Mouse (Mus musculus): ENCODE results near the gene Slc50a1.

Gene Slc50a1

GRCm38 (mm10) chr3:89294195-89294594, 23.8 kb upstream of the Slc50a1 start:
- no peak for DNase-seq (ENCODE audit: low spot score)

GRCm38 (mm10) chr3:89293247-89293918, 23.0 kb upstream of the Slc50a1 start:
- DNase-seq (ENCODE audit: low spot score): no peak

DNA sequence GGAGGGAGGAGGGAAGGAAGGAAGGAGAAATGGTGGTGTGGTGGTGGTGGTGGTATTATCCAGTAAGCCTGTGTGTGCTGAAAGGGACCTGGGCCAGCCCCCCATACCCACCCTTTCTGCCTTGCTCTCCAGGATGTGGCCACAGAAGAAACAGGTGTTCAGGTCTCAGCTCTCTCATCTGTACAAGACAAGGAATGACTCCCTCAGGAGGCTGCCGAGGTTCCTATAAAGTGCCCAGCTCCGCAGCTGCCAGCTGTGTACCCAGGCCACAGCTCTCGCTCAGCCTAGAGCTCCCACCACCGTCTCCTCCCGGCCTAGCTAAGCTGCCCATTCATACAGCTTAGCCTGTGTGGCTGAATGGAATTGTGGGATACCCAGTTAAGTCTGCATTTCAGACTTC, 21.9 kb upstream of the Slc50a1 start:
- no peak for DNase-seq (ENCODE audit: low spot score)

- no peak for DNase-seq (ENCODE audit: low spot score)
Observed at GRCm38 (mm10) chr3:89291874-89292273, 21.5 kb upstream of the Slc50a1 start.

DNA sequence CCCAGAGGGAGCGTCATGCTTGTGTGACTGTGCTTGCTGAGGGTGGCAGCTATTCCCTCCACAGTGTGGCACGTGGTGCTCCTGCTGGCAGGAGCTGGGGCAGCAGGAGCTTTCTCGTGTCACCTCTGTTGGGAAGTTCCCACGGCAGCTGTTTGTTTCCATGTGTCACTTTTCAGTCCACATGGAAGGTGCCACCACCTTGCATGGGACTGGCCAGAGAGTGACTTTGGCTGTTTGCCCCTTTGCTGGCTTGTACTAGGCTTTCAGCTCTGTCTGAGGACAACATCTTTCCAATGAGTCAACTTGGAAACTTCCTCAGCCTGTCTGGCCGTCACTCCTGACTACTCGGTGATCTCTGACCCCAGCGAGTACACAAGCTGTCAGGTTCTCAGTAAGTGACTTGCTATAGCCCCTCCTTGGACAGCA, 18.1 kb upstream of the Slc50a1 start:
- no peak for DNase-seq (ENCODE audit: low spot score)

- no peak for DNase-seq (ENCODE audit: low spot score)
Observed at GRCm38 (mm10) chr3:89287286-89287685, 16.9 kb upstream of the Slc50a1 start.

- no peak for DNase-seq (ENCODE audit: low spot score)
Observed at GRCm38 (mm10) chr3:89285526-89285925, 15.2 kb upstream of the Slc50a1 start.

GRCm38 (mm10) chr3:89284261-89284660, 13.9 kb upstream of the Slc50a1 start:
- no peak for DNase-seq (ENCODE audit: low spot score)

GRCm38 (mm10) chr3:89282291-89282643, 11.9 kb upstream of the Slc50a1 start:
- DNase-seq (ENCODE audit: low spot score): no peak

DNA sequence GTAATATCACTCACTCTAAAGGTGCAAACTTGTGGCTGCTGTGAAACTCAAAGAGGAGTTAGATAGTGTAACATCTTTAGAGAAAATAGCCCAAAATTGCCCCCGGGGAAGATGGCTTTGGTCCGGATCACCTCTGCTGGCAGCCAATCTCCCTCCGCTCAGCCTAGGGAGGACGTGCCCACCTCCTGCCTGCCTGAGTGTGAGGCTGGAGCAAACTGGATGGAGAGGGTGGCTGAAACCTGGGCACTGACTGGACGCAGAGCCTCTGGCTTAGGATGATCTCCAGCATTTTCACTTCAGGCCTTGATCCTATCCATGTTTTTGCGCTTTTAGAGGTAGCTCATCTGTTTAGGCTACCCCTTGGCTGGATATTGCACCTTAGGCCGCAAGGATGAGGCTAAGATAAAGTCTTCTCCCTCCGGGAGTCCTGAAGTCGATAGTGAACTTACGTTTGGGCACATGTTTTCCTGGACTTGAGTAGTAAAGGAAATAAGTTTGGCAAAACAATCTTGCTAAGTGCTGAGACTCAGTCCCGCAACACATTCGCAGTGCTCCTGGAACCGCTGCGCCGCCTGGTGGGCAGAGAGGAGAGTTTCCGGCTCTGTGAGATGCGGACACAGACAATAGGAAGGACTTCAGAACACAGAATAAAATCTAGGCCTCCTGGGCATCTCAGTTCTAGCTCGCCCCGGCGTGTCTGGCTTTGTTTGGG, 11.4 kb upstream of the Slc50a1 start:
- peak; percentile 97 for DNase-seq (ENCODE audit: low spot score)

DNA sequence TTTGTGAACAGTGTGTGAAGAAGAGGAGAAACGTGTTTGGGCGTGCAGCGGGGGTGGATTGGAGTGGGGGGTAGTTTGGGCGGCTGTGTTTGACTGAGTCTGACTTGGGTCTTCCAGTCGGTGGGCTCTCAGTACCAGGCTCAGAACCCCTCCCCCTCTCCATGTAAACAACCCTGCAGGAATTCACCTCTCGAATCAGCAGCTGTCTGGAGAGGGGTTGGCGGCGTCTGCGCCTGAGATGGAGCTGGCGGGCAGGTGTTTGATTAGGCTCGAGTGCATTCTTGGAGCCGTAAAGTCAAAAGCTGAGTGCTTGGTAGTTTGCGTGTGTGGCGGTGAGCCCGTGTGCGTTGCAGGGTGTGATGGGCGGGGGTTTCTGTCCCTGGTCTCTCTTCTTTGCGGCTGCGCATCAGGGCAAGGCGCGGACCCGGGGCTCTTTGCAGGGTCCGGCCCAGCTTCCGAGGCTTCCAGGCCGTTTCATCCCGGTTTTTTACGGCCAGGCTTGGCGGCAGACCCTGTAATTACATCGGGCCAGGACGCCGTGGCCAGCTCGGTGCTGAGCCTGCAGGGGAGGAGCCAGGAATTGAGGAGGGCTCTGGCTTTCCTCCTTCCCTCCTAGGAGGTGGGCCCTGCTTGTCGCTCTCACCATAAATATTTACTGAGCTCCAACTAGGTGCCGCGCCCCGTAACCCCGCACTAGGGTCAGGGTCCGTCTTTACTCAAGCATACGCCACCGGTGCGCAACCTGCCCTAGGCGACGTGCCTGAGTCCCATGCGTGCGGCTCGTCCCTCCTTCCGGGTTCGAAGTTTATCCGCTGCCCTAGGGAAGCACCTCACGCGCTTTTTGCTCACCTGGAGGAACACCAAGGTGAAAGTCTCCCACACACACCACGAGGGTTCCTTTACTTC, 10.5 kb upstream of the Slc50a1 start, which contains the start of gene Efna1:
Efna1 (minus strand) TSS at position 537 of the 906 bp plus-strand sequence.
- peak; percentile 66 for DNase-seq (ENCODE audit: low spot score)

- DNase-seq (ENCODE audit: low spot score): peak; percentile 63
Observed at GRCm38 (mm10) chr3:89280050-89280605, 9.8 kb upstream of the Slc50a1 start.

- peak; percentile 83 for DNase-seq (ENCODE audit: low spot score)
Observed at GRCm38 (mm10) chr3:89279153-89279890, 9.0 kb upstream of the Slc50a1 start.

DNA sequence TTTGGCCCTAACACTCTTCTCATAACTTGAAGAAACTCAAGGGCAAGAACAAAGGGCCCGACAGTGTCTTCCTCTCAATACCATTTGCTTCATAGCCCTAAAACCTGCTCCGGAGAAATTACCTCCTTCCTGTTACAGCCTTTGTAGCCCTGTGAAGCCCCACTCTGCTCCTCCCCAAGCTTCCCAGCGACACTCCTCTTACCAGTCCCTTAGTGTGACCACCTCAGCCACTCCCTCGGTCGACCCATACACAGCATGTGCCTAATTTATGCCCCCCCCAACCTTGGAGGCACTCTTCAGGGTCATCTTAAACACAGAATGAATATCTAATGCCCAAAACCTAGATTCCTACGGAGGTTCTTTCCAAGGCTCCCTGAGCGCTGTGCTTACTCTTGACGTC, 8.3 kb upstream of the Slc50a1 start:
- no peak for DNase-seq (ENCODE audit: low spot score)

DNA sequence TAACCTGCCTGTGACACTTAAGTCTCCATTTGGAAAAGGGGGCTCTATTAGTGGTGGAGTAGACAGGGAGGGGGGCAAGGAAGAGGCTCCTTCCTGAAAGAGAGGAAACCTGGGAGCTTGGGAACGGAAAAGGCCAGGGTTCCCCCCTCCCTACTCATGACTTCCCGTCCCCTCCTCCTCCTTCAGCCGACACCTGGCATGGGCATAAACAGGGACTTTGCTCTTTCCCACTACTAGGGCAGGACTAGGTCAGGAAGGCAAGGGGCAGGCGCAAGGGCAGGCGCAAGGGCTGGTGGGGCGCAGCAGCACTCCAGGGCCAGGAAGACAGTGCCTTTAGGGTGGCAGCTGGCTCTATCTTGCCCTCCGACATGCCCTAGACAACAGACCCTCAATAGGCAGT, 7.7 kb upstream of the Slc50a1 start:
- DNase-seq (ENCODE audit: low spot score): no peak

- DNase-seq (ENCODE audit: low spot score): no peak
Observed at GRCm38 (mm10) chr3:89277281-89278021, 7.1 kb upstream of the Slc50a1 start.

DNA sequence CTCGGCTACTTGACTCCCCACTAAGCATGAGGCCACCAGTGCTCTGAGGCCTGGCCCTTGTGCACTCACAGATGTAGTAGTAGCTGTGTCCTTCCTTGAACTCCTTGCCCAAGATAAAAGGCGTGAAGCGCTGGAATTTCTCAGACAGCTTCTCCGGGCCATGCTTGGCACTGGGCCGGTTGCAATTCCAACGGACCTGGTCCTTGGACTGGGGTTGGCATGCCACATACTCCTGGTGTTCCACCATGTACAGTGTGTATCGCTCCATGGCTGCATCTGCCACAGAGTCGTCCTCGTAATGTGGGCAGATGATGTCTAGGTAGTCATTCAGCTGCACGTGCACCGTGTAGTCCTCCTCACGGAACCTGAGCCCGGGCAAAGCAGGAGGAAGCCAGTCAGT, 5.7 kb upstream of the Slc50a1 start:
- no peak for DNase-seq (ENCODE audit: low spot score)

DNA sequence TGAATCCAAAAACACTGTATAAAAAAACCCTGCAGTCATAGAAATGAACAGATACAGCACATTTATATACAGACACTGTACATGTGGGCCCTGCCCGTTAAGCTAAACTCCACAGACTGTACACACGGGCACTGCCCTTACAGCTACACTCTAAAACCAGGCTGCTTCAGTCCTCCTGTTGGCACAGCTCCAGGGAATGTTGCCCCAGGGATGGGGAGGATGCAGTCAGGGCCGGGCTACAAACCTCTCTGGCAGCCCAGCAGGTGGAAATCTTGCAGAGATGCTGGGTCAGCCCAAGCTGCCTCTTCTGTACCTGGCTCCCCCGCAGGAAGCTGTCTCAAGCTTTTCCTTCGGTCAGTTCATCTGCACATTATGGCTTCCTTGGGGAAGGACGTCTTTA, 1.4 kb upstream of the Slc50a1 start:
- no peak for DNase-seq (ENCODE audit: low spot score)

- DNase-seq (ENCODE audit: low spot score): peak; percentile 26
Observed at GRCm38 (mm10) chr3:89270891-89271290, 521 bp upstream of the Slc50a1 start.

DNA sequence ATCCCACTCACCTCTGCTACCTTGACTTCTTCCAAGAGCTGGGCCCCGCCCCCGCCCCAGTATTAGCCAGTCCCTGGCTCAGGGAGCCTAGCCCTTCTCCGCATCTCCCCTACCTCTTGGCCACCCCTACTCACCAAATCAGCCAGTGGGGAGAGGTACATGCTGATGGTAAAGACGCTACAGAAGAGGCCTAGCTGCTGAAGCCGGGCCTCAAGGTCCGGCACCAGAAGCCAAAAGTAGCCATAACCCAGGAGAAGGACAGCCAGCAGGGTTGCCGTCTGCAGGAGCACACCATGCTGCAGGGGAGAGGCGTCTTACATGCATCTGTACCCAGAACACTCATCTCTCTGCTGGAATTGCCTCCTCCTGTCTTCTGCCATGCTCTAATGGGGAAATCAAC, 1.5 kb downstream of the Slc50a1 start:
- no peak for DNase-seq (ENCODE audit: low spot score)

GRCm38 (mm10) chr3:89266439-89266893, 3.9 kb downstream of the Slc50a1 start:
- peak; percentile 94 for DNase-seq (ENCODE audit: low spot score)

Data from embryo, embryonic 10.5 days (tissue).